Mouse (Mus musculus) adrenal gland, adult 10 weeks (tissue): ENCODE results near the gene Slc23a2. TPM values are rescaled to one million over a fixed set of nuclear protein-coding genes. Genes with fewer than 3 reads are reported as not detected.

Experiments used
- polyA plus RNA-seq: library from polyadenylated mRNA; stranded (reverse); fragments of 350-450 nt; fragmentation: Illumina TruSeq; extraction: RNeasy Lipid Tissue Mini Kit (QIAGEN cat#74804); gene quantifications from one replicate; pipeline ENCODE4 v1.2.3, GENCODE M21; 2014; ENCODE audit warnings: low read depth, low replicate concordance

The Slc23a2 gene
- polyA plus RNA-seq: 133 TPM

GRCm38 (mm10) chr2:132144971-132145691 lies at the start of gene Slc23a2:
Slc23a2 (minus strand) TSS chr2:132145108.

GRCm38 (mm10) chr2:132029646-132030417 lies 115.1 kb downstream of the Slc23a2 start, which contains the start of gene Rassf2:
Rassf2 (minus strand) TSS chr2:132030258.

Other genes with a start within 250 kb of the Slc23a2 start
- 191 TPM for gene Prnp, start 235.2 kb downstream of the Slc23a2 start, polyA plus RNA-seq
- not detected for gene Prn, start 235.2 kb downstream of the Slc23a2 start, polyA plus RNA-seq
- 1.6 TPM for gene Prnd, start 194.2 kb downstream of the Slc23a2 start, polyA plus RNA-seq
- 4.2 TPM for gene Rassf2, start 114.8 kb downstream of the Slc23a2 start, polyA plus RNA-seq
- 116 TPM for gene Tmem230, start 102.7 kb upstream of the Slc23a2 start, polyA plus RNA-seq
- 246 TPM for gene Pcna, start 108.2 kb upstream of the Slc23a2 start, polyA plus RNA-seq
- gene Cds2, start 118.0 kb upstream of the Slc23a2 start, polyA plus RNA-seq: 34.4 TPM
- not detected for gene Prokr2, start 240.3 kb upstream of the Slc23a2 start, polyA plus RNA-seq